Mouse (Mus musculus): Measurements from ENCODE around the gene Phactr4.
A peak's percentile ranks its signal among the peaks of the same experiment; 100 is the strongest.

Phactr4 gene

DNA sequence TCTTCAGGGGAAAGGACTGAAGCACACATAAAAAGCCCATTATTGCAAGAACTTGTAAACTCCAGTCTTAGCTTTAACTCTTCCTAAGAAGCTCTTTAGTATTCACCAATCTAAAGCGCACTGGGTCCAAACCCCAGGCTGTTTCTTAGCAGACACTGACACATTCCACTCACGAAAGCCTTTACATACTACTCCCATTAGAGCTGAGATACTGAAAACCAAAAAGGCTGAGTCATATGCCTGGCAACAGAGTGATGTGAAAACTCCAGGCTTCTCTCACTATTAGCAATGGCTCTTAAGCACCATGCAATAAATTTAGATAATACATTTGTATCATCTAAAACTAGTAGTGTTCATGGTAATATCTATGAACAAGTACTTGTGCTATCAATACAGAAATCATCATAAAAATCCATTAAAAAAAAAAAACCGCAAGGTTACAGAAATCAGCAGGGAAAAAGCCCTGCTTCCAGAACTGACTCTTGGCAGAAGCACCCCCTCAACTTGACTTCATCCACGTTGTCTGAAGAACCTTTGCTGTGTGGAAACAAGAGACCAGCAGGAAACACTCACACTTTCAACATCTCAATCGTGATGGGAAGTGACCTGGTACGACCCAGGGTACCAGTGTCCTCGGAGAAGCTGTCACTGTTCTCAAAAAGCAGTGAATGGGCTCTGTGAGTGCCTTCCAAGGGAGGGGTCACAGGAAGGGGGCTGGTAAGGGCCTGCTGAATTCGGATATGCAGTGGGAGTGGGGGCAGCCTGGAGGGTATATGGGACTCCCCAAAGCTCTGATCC, 52.1 kb downstream of the Phactr4 start:
- no peak for DNase-seq (ENCODE audit: low spot score in 2 of 2)

DNA sequence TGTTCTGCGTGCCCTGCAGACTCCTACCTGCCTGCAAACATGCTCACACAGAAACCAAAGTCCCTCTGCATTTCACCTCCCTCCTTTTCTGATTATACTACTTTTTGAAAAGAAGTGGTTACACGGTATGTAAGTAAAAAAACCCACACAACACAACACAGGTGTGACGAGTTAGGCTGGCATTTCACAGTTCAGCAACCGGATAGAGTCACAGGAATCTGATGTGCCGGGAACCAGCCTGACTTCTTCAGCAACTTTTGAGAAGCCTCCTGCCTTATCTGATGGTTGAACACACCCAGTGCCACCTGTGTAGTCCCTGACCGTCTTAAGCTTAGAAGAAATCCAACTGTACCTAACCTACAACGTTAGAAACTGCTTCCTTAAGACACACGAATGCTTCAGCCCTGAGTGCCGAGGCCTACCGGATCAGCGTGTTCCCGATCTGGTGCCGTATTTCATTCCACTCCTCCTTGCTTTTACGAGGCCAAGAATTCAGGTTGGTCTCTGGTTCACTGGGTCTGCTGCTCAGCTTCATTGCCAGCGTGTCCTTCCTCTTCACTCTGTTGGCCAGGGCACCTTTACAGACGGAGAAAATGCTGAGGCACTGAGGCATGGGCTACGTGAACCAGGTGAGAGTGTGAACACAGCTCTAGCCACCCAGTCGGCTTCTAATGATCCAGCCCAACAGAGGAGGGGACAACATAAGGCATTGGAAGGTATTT, 54.6 kb downstream of the Phactr4 start:
- DNase-seq (ENCODE audit: low spot score in 2 of 2) = no peak

DNA sequence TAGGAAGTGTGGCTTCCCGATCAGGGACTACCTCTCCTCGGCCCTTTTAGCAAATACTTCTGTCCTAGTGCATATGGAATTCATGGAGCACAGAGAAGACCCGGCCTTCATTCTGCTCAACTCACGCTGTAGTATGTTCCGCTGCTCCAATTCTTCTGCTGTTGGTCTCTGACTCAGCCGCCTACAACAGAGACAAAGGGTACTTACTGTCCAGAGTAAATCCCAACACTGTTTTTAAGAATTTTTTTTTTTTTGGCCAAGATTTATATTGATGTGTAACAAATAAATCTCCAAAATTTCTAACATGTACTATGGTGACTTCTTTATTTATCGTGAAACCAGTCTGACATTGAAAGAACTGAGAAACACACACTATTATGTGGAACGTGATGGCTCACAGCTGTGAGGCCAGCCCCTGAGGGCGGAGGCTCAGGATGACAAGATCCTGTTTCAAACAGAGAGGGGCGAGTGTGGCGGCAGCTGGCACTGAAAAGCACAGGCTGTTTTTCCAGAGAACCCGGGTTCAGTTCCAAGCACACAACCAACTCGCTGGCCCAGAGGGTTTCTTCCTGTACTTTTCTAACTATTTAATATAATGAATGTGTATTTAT, 56.7 kb downstream of the Phactr4 start:
- no peak for DNase-seq (ENCODE audit: low spot score in 2 of 2)

DNA sequence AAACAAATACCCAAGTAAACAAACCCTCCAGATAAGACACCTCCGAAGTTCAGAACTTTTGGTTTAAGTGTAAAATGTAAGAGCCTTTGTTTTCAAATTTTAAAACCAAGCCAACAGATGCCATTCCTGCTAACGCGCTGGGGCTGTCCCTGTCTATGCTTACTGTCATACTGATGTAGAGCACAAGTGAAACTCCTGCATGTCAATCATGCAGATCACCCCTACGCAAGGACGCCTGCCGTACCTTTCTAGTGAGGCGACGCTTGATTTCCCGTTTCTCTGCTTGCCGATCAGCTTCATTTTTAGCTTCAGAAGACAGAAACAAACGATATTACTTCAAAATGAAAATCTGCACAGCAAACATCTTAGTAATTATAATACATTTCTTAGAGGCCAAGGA, 58.8 kb downstream of the Phactr4 start:
- no peak for DNase-seq (ENCODE audit: low spot score in 2 of 2)

DNA sequence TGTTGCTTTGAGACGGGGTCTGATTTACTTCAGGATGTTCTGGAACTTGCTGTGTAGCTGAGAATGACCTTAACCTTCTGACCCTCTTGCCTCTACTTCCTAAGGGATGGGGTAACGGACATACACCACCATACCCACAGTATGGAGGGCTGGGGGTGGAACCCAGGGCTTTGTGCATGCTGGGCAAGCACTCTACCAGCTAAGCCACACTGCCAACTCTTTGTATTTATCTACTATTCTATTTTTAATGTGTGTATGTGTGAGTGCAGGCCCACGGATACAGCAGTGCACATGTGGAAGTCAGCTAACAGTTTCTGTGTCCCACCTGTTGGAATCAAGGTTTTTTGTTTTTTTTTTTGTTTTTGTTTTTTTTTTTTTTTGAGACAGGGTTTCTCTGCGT, 62.8 kb downstream of the Phactr4 start:
- DNase-seq (ENCODE audit: low spot score in 2 of 2) = no peak

DNA sequence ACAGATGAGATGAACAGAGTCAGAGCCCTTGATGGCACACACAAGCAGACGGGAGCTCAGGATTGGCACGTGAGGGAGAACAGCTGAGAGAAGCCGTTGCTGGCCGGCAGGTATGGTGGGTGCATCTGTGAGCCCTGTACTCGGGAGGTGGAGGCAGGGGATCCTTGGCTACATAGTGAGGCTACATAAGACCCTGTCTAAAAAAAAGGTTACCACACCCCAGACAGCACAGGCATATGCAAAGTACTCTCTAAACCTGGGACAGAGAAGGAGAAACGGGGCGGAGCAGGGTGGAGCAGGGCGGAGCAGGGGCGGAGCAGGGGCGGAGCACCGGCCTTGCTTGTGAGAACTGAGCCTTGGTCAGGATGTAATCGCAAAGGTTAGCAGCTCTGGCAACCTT, 66.1 kb downstream of the Phactr4 start:
- DNase-seq (ENCODE audit: low spot score in 2 of 2) = no peak

DNA sequence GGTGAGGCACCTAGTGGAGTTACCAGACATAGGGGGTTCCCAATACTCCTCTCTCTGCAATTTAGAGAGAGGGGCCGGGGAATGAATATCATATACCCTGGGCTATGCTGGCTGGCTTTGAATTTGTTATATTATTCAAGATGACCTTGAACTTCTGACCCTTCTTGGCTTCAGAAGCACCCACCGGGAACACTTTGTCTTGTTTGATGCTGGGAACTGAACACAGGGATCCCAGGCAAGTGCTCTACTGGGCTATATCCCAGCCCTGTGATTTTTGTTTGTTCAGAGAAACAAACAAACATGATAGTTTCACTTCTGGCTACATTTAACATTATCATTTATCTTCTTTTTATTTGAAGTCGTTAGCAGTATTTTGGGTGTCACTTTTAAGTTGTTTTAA, 66.9 kb downstream of the Phactr4 start:
- no peak for DNase-seq (ENCODE audit: low spot score in 2 of 2)

DNA sequence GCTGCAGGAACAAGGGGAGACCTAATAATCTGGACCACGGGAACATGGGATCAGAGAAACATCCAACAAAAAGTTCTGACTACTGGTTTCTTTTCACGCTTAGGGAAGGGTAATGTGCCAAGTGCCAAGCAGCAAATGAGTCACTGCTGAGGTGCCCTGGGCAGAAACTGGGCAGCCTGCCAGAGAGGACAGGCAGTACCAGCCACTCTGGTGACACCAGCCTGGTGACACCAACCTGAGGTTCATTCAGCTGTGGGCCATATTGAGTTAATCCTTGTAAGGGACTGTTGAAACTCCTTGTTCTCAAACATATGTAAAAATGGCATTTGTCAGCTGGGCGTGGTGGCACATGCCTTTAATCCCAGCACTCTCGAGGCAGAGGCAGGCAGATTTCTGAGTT, 67.7 kb downstream of the Phactr4 start:
- no peak for DNase-seq (ENCODE audit: low spot score in 2 of 2)

DNA sequence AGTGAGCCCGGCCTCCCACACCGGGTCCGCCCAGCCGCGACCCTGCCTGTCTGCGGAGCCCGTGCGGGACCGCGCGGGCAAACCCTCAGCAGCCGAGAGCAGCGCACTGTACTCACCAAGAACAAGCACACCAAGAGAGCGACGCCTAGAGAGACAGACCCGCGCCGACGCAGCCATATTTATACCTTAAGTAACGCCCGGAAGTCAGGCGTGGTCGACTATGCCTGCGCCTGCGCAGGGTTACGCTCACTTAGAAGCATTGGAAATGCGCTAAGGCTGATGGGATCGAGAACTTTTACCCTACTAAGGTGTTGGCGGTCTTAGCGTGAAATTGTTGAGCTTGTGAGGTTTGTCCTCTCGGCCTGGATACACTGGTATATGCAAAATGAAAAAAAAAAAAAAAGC, 68.8 kb downstream of the Phactr4 start, which contains the start of gene Rcc1:
TSS of gene Rcc1 (minus strand) at position 125 of the 405 bp plus-strand sequence.
- peak; percentile 85 to 86 for DNase-seq (ENCODE audit: low spot score in 2 of 2)

DNA sequence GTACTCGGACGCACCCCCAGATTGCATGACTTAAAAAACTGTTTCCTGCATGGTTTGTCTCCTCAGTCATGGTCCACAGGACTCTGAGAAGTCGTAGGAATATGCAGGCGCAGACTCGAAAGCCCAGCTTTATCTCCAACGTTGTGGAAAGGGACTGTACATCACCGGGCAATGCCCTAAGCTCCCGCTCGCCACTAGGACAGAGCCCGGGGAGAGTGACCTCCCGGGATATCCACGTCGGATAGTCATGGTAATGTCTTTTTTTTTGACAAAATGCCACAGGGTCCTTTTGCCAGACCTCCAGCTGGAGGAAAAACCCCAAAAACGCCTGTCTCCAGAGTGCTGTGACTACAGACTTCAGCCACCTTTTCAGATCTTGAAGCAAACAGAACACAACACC, 69.5 kb downstream of the Phactr4 start:
- no peak for DNase-seq (ENCODE audit: low spot score in 2 of 2)

DNA sequence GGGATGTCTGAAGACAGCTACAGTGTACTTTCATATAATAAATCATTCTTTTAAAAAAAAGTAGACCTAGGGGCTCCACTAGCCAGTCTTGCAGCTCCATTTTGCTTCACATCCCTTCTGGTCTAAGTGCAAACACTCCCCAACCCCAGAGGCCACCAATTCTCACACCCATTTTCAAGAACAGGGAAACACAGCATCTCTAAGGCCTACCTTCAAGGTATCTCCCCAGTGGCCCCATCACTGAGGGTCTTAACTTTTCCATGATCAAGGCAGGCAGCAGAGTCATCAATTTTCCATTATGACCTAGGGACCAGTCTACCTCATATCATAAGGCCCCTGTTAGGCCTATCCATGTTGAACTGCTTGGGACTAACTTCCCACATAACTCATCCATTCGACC, 70.9 kb downstream of the Phactr4 start:
- no peak for DNase-seq (ENCODE audit: low spot score in 2 of 2)

DNA sequence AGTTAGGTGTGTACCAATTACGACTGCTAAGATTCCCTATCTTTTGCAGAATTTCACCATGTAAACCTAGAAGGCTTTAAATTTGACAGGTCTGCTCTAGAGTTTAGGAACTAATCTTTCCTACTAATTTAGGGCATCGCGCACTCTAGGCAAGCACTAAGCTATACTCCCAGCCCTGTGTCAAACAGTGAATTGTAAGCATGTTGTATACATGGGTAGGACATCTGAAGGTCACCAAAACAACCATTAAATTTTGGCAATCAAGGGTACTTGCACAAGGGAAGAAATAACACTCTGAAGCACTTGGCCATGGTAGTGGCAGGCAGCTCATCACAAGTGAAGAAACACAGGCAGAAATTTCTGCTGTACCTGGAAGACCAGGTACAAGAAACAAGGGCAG, 71.4 kb downstream of the Phactr4 start:
- no peak for DNase-seq (ENCODE audit: low spot score in 2 of 2)

DNA sequence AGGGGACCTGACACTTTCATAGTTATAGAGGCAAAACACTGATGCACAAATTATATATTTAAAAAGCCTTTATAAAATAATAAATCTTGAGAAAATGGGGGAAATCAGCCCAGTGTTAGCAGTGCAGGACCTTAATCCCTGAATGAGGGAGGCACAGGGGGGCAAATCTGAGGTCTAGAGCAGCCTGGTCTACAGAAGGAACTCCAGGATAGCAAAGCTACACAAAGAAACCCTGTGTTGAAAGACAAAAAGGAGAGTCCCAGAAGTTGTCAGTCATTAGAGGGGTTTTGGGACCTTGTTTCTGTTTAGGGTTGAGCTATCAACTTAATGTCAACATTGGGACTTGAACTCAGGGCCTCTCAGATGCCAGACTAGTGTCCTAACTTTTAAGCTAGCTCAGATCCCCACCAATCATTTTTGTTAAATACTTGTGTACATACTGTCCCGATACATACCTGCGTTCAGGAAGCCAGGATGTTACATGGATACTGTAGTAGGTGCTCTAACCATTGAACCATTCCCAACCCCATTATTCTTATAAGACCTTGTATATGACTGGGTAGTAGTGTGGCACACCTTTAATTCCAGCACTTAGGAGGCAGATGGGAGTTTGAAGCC, 72.1 kb downstream of the Phactr4 start:
- no peak for DNase-seq (ENCODE audit: low spot score in 2 of 2)

DNA sequence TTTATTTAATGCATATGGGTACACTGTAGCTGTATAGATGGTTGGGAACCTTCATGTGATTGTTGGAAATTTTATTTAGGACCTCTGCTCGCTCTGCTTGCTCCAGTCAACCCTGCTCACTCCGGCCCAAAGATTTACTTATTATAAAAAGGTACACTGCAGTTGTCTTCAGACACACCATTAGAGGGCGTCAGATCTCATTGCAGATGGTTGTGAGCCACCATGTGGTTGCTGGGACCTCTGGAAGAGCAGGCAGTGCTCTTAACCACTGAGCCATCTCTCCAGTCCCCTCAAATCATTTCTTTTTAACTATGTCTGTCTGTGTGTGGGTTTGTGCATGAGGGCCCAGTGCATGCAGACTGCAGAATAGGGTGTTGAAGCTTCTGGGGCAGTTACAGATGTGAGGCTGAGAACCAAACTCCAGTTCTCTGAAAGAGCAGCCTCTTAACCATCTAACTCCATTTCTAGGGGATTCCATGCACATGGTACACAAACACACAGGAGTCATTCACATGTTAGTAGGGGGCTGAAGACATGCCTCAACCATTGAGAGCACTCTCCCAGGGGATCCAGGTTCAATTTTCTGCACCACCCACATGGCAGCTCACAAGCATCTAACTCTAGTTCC, 72.7 kb downstream of the Phactr4 start:
- no peak for DNase-seq (ENCODE audit: low spot score in 2 of 2)

DNA sequence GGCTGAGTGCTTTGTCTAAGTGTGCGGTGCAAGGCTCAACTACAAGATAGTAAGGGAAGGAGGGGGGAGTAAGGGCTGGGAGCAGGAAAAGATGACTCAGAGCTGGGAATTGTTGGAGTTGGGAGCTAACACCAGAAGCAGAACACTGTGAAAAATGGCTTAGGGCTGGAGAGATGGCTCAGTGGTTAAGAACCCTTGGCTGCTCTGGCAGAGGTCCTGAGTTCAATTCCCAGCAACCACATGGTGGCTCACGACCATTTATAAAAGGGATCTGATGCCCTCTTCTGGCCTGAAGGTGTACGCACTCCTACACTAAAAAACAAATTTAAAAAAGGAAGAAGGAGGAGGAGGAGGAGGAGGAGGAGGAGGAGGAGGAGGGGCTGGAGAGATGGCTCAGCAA, 75.6 kb downstream of the Phactr4 start:
- no peak for DNase-seq (ENCODE audit: low spot score in 2 of 2)

DNA sequence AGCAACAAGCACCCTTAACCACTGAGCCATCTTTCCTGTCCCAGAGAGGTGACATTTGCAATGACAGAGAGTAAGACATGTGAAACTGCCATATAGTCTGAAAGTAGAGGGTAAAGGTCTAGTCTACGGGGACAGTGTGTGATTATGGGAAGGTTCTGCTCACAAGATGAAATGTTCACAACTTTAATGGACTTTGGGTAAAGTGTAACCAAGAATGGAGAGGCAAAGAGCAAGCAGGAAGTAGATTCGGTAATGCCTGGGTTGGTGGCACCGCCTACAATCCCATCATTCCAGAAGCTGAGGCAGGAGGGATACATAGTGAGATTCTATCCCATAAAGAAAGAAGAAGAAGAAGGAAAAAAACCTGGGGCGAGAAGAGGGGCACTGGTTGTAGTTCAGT, 76.0 kb downstream of the Phactr4 start:
- no peak for DNase-seq (ENCODE audit: low spot score in 2 of 2)

DNA sequence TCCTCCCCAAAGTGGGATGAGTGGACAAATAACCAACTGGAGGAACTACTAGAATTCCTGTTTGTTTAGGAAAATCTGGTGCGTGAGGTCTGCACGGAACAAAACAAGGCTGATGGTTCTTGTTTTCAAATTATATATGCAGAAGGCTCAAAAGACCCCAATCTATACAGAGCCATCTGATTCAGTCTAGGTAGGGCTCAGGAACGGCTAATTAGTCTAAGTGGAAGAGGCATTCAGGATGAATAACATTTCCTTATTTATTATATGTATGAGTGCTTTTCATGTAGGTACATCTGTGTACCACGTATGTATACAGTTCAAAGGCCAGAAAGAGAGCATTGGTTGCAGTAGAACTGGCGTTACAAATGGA, 76.5 kb downstream of the Phactr4 start:
- no peak for DNase-seq (ENCODE audit: low spot score in 2 of 2)

DNA sequence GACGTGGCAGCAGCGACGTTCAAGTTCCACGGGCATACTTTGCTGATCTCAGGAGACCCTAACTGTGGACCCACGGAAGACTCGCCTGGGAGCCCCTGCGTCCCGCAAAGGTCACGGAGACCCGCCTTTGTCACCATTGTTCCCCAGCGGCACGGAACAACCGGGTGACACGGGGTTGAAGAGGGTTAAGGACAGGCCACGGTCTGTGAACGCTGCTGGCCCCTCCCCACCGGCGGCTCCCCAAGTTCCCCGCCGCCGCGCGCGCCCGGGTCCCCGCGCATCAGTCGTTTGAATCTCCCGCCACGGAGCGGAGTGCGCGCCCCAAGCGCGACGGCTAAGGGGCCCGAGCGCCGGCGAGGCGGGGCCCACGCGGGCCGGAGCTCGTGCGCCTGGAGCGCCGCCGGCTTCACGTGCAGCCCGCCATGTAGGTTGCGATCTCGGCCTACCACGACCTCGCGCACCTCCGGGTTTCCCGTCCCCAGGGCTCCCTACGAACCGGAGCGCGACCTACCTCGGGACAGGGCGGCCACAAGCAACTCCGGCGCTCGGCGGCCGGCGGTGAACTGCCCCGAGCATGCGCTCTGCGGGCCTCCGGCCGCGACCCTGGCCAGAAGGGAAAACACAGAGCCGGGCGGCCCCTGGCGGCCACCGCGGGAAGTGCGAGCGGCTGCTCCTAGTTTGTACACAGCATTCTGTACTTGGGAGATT, 77.0 kb downstream of the Phactr4 start:
- peak; percentile 86 to 91 for DNase-seq (ENCODE audit: low spot score in 2 of 2)

DNA sequence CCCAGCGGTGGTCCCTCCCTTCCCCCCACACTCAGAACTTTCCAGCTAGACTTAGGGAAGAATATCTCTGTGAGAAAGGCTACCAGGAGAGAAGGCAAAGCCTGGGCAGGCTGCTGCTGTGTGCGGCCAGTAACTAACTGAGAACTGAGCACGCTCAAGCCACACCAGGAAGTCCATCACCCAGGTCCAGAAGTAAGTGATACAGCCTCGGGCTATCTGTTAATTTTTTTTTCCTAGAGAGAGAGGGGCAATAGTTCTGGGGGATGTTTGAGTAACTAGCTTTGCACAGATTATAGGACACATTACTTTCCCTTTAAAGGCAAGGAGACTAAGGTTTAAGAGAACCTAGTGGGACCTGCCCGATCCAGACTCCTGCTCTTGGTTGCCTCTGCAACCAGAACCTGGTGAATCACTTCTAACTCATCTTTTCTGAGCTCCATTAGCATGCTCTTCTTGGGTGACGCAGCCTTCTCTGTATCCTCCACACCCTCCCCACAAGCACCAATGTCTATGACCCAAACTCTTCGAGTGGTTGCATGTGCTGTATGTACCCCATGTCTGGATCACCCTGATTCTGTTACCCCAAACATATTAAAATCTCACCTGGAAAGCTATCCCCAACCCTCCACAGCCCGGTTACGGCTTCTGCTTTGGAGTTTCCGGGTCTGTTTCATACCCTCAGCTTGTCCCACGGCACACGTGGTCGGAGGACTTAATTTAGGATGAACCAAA, 77.7 kb downstream of the Phactr4 start:
- no peak for DNase-seq (ENCODE audit: low spot score in 2 of 2)

DNA sequence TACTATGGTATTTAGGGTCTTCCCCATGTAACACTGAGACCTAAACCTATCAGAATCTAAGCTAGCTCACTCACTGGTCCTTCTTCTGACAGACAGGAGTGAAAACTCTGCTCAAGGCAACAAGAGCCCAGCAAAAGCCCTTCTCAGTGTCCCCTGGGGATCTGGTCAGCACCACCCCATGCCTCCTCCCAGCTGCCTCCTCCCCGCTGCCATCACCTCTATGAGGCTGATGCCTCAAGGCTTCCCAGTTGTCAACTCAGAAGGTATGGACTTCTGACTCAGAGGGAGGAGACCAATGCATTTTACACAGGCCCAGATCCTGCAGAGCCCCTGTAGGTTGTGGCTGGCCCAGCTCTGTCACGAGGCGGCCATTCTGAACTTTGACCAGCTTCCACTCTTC, 80.8 kb downstream of the Phactr4 start:
- DNase-seq (ENCODE audit: low spot score in 2 of 2) = no peak

DNA sequence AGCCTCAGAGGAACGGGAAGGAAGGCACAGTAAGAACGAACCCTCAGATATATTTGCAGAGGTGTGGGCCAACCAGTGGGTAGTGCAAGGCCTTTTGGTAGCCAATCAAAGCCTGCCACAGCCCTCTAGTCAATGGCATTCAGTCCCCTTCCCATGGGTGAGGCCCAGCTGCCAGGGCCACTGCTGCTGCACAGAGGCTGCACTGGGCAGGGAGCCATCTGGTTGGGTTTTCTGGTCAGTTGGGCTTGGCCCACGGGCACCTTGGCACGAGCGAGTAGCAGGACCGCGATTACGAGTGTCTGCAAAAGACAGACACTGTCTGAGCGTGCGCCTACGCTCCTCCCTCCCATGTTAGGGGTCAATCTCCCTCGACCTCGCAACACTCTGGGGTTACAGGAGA, 83.3 kb downstream of the Phactr4 start:
- peak in 1 of 2 experiments; percentile 17 for DNase-seq (ENCODE audit: low spot score in 2 of 2)
